Mouse (Mus musculus): Measurements from ENCODE around the gene Hdac6.

DNA sequence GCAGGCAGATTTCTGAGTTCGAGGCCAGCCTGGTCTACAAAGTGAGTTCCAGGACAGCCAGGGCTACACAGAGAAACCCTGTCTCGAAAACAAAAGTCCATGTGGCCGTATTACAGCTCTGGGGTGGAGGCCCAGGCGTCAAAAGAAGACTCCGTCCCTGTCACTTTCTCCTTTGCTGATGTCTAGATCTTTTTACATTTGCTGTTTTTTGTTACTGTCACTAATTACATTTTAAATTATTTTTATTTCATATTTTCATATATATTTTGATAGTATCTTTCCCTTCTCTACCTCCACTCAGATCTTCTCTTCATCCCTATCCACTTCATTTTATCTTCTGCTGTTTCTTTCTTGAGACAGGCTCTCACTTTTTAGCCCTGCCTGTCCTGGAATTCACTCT is 40.0 kb downstream of the Hdac6 start, which contains the start of gene Gm10491:
- TF ChIP-seq CTCF (IDR thresholded peaks at IDR 0.05; ENCODE audit: low read depth) (no peak), EP300 (IDR thresholded peaks at IDR 0.05; ENCODE audit: low read depth) (no peak)

Data from liver, embryonic 14.5 days (tissue).